Mouse (Mus musculus): ENCODE results near the gene Mymk. TPM values are rescaled to one million over a fixed set of nuclear protein-coding genes. Genes with fewer than 3 reads are reported as not detected.
A peak's percentile ranks its signal among the peaks of the same experiment; 100 is the strongest.

Mymk gene
- polyA plus RNA-seq, 1 experiment from 2014 or later: 6.4 TPM

GRCm38 (mm10) chr2:27096341-27096981 is 24.5 kb upstream of the Mymk start:
- Histone ChIP-seq H3K36me3 (no peaks in the 10 kb centered on the region), H3K4me3 (no peak overlapping the region), H3K9ac (no peak overlapping the region), H3K4me1 (peaks cover 27% of the 10 kb centered on the region), H3K27me3 (no peaks in the 10 kb centered on the region), H3K9me3 (no peaks in the 10 kb centered on the region), H3K4me2 (no peak overlapping the region), H3K27ac (peak overlapping the region; percentile 16; the same call in 1 of the 2 replicates)
- no peak for ATAC-seq (ENCODE audit: insufficient number of reproducible peaks, insufficient read depth, low FRiP score, low TSS enrichment, low read depth)
- 57% methylated on average over 13 of the region's 13 CpGs for WGBS

- no peak for ATAC-seq (ENCODE audit: insufficient number of reproducible peaks, insufficient read depth, low FRiP score, low TSS enrichment, low read depth)
- no peak overlapping the region for H3K27ac ChIP-seq
- H3K36me3 ChIP-seq: no peaks in the 10 kb centered on the region
- H3K4me2 ChIP-seq: no peak overlapping the region
- no peak overlapping the region for H3K9ac ChIP-seq
- peaks cover 27% of the 10 kb centered on the region for H3K4me1 ChIP-seq
- no peaks in the 10 kb centered on the region for H3K9me3 ChIP-seq
- no peaks in the 10 kb centered on the region for H3K27me3 ChIP-seq
- H3K4me3 ChIP-seq: no peak overlapping the region
- 93% methylated on average over 7 of the region's 7 CpGs for WGBS
These were observed 23.2 kb upstream of the Mymk start for GRCm38 (mm10) chr2:27095178-27095577.

- no peak overlapping the region for H3K27ac ChIP-seq
- peaks cover 16% of the 10 kb centered on the region for H3K4me1 ChIP-seq
- WGBS: 63% methylated on average over 1 of the region's 1 CpGs
- ATAC-seq (ENCODE audit: insufficient number of reproducible peaks, insufficient read depth, low FRiP score, low TSS enrichment, low read depth): no peak
- no peaks in the 10 kb centered on the region for H3K27me3 ChIP-seq
- no peaks in the 10 kb centered on the region for H3K9me3 ChIP-seq
- H3K4me3 ChIP-seq: no peak overlapping the region
- no peak overlapping the region for H3K9ac ChIP-seq
- no peak overlapping the region for H3K4me2 ChIP-seq
- no peaks in the 10 kb centered on the region for H3K36me3 ChIP-seq
These were observed 17.3 kb upstream of the Mymk start for GRCm38 (mm10) chr2:27089238-27089637.

- no peaks in the 10 kb centered on the region for H3K27me3 ChIP-seq
- ATAC-seq (ENCODE audit: insufficient number of reproducible peaks, insufficient read depth, low FRiP score, low TSS enrichment, low read depth): no peak
- H3K4me2 ChIP-seq: no peak overlapping the region
- H3K36me3 ChIP-seq: no peaks in the 10 kb centered on the region
- H3K27ac ChIP-seq: no peak overlapping the region
- H3K4me1 ChIP-seq: peaks cover 16% of the 10 kb centered on the region
- no peak overlapping the region for H3K4me3 ChIP-seq
- 71% methylated on average over 5 of the region's 5 CpGs for WGBS
- H3K9me3 ChIP-seq: no peaks in the 10 kb centered on the region
- no peak overlapping the region for H3K9ac ChIP-seq
These were observed 16.7 kb upstream of the Mymk start for GRCm38 (mm10) chr2:27088700-27089099.

- Histone ChIP-seq H3K4me3 (no peak overlapping the region), H3K27ac (no peak overlapping the region), H3K9ac (no peak overlapping the region), H3K4me1 (peaks cover 16% of the 10 kb centered on the region), H3K27me3 (no peaks in the 10 kb centered on the region), H3K9me3 (no peaks in the 10 kb centered on the region), H3K36me3 (no peaks in the 10 kb centered on the region), H3K4me2 (no peak overlapping the region)
- no peak for ATAC-seq (ENCODE audit: insufficient number of reproducible peaks, insufficient read depth, low FRiP score, low TSS enrichment, low read depth)
- 69% methylated on average over 18 of the region's 18 CpGs for WGBS
These were observed 16.2 kb upstream of the Mymk start for GRCm38 (mm10) chr2:27088071-27088644.

- Histone ChIP-seq H3K4me3 (no peak overlapping the region), H3K9me3 (no peaks in the 10 kb centered on the region), H3K4me2 (no peak overlapping the region), H3K4me1 (peaks cover 16% of the 10 kb centered on the region), H3K36me3 (no peaks in the 10 kb centered on the region), H3K27me3 (no peaks in the 10 kb centered on the region), H3K27ac (no peak overlapping the region), H3K9ac (no peak overlapping the region)
- ATAC-seq (ENCODE audit: insufficient number of reproducible peaks, insufficient read depth, low FRiP score, low TSS enrichment, low read depth): no peak; the same call in 1 of the 2 replicates
- WGBS: 84% methylated on average over 5 of the region's 5 CpGs
These were observed 15.6 kb upstream of the Mymk start for GRCm38 (mm10) chr2:27087581-27087980.

- H3K4me2 ChIP-seq: no peak overlapping the region
- ATAC-seq (ENCODE audit: insufficient number of reproducible peaks, insufficient read depth, low FRiP score, low TSS enrichment, low read depth): no peak
- no peaks in the 10 kb centered on the region for H3K27me3 ChIP-seq
- no peak overlapping the region for H3K4me3 ChIP-seq
- no peaks in the 10 kb centered on the region for H3K9me3 ChIP-seq
- H3K36me3 ChIP-seq: no peaks in the 10 kb centered on the region
- H3K4me1 ChIP-seq: peaks cover 16% of the 10 kb centered on the region
- 84% methylated on average over 4 of the region's 4 CpGs for WGBS
- H3K27ac ChIP-seq: no peak overlapping the region
- no peak overlapping the region for H3K9ac ChIP-seq
These were observed 14.6 kb upstream of the Mymk start for GRCm38 (mm10) chr2:27086483-27087010.

- H3K9me3 ChIP-seq: no peaks in the 10 kb centered on the region
- peaks cover 20% of the 10 kb centered on the region for H3K4me1 ChIP-seq
- H3K4me3 ChIP-seq: no peak overlapping the region
- ATAC-seq (ENCODE audit: insufficient number of reproducible peaks, insufficient read depth, low FRiP score, low TSS enrichment, low read depth): no peak
- H3K27ac ChIP-seq: no peak overlapping the region
- H3K27me3 ChIP-seq: no peaks in the 10 kb centered on the region
- H3K36me3 ChIP-seq: no peaks in the 10 kb centered on the region
- 0 out of 2 replicates have a peak overlapping the region, but pooled peaks have one; percentile 21 for H3K9ac ChIP-seq
- H3K4me2 ChIP-seq: no peak overlapping the region
- WGBS: 12% methylated on average over 2 of the region's 2 CpGs
These were observed 13.8 kb upstream of the Mymk start for GRCm38 (mm10) chr2:27085801-27086200.

GRCm38 (mm10) chr2:27084963-27085362 is 13.0 kb upstream of the Mymk start:
- no peak overlapping the region for H3K4me3 ChIP-seq
- ATAC-seq (ENCODE audit: insufficient number of reproducible peaks, insufficient read depth, low FRiP score, low TSS enrichment, low read depth): no peak
- H3K9me3 ChIP-seq: no peaks in the 10 kb centered on the region
- H3K36me3 ChIP-seq: no peaks in the 10 kb centered on the region
- peaks cover 25% of the 10 kb centered on the region for H3K4me1 ChIP-seq
- no peak overlapping the region for H3K4me2 ChIP-seq
- no peak overlapping the region for H3K9ac ChIP-seq
- no peak overlapping the region for H3K27ac ChIP-seq
- 51% methylated on average over 8 of the region's 8 CpGs for WGBS
- H3K27me3 ChIP-seq: no peaks in the 10 kb centered on the region

- peaks cover 36% of the 10 kb centered on the region for H3K4me1 ChIP-seq
- H3K4me2 ChIP-seq: no peak overlapping the region
- H3K4me3 ChIP-seq: no peak overlapping the region
- no peaks in the 10 kb centered on the region for H3K27me3 ChIP-seq
- no peak overlapping the region for H3K27ac ChIP-seq
- H3K9ac ChIP-seq: no peak overlapping the region
- no peaks in the 10 kb centered on the region for H3K9me3 ChIP-seq
- WGBS: 60% methylated on average over 12 of the region's 12 CpGs
- ATAC-seq (ENCODE audit: insufficient number of reproducible peaks, insufficient read depth, low FRiP score, low TSS enrichment, low read depth): no peak
- no peaks in the 10 kb centered on the region for H3K36me3 ChIP-seq
These were observed 11.9 kb upstream of the Mymk start for GRCm38 (mm10) chr2:27083761-27084475.

GRCm38 (mm10) chr2:27079649-27080048 is 7.7 kb upstream of the Mymk start:
- H3K4me2 ChIP-seq: peak overlapping the region; percentile 48
- no peak overlapping the region for H3K4me3 ChIP-seq
- no peak overlapping the region for H3K9ac ChIP-seq
- H3K9me3 ChIP-seq: no peaks in the 10 kb centered on the region
- peak overlapping the region; percentile 53; the same call in 1 of the 2 replicates for H3K27ac ChIP-seq
- no peak for ATAC-seq (ENCODE audit: insufficient number of reproducible peaks, insufficient read depth, low FRiP score, low TSS enrichment, low read depth)
- peaks cover 36% of the 10 kb centered on the region for H3K4me1 ChIP-seq
- H3K27me3 ChIP-seq: peaks cover 15% of the 10 kb centered on the region
- WGBS: 50% methylated on average over 2 of the region's 2 CpGs
- no peaks in the 10 kb centered on the region for H3K36me3 ChIP-seq
